Mouse (Mus musculus) thymus, adult 2 months (tissue): Measurements from ENCODE around the gene Bag5. TPM values are rescaled to one million over a fixed set of nuclear protein-coding genes. Genes with fewer than 3 reads are reported as not detected.
A peak's percentile ranks its signal among the peaks of the same experiment; 100 is the strongest.

Source experiments
- DNase-seq: peaks from one replicate; pipeline ENCODE4 v3.0.0; 2021
- H3K27ac ChIP-seq: fragments of 200-500 bp; 2 replicates; pipeline ENCODE4 v1.5.1; 2012; ENCODE audit warnings: low read length, control low read depth; ENCODE audit not compliant: control insufficient read depth, insufficient read depth
- H3K27me3 ChIP-seq: fragments of 200-500 bp; 2 replicates; pipeline ENCODE4 v1.6.1; 2012; ENCODE audit warnings: mild to moderate bottlenecking, low read length, moderate library complexity, mixed read lengths; ENCODE audit not compliant: control insufficient read depth, insufficient read depth
- H3K36me3 ChIP-seq: fragments of 200-500 bp; 2 replicates; pipeline ENCODE4 v1.6.1; 2012; ENCODE audit warnings: mild to moderate bottlenecking, low read length, moderate library complexity; ENCODE audit not compliant: control insufficient read depth, insufficient read depth
- H3K4me1 ChIP-seq: fragments of 200-500 bp; replicated peaks from 2 replicates; pipeline ENCODE4 v1.6.1; 2012; ENCODE audit warnings: low read length; ENCODE audit not compliant: control insufficient read depth, insufficient read depth
- H3K4me3 ChIP-seq: fragments of 200-500 bp; 2 replicates; pipeline ENCODE4 v1.5.1; 2012; ENCODE audit warnings: mild to moderate bottlenecking, low read length, control low read depth, moderate library complexity; ENCODE audit not compliant: control insufficient read depth, insufficient read depth
- CTCF ChIP-seq: fragments of 200-500 bp; IDR thresholded peaks from 2 replicates; pipeline ENCODE4 v1.5.1; 2012; ENCODE audit warnings: mild to moderate bottlenecking, control low read depth, low read length, moderate library complexity, borderline replicate concordance; ENCODE audit not compliant: control insufficient read depth, poor library complexity, insufficient read depth; ENCODE audit errors: extremely low read depth
- POLR2A ChIP-seq: fragments of 200-500 bp; IDR thresholded peaks from 2 replicates; pipeline ENCODE4 v1.6.1; 2012; ENCODE audit warnings: mild to moderate bottlenecking, low read length, control low read depth, moderate library complexity; ENCODE audit not compliant: control insufficient read depth, poor library complexity, insufficient read depth; ENCODE audit errors: extremely low read depth
- WGBS: fragments of 180-500 bp; shearing (Covaris S2); methylation state at CpG from one replicate; pipeline ENCODE4 v1.1.7; 2018; 5-methylcytosine and 5-hydroxymethylcytosine counted together
- polyA plus RNA-seq: library from polyadenylated mRNA; depleted of rRNA; stranded (reverse); fragments of >200 nt; gene quantifications from 2 replicates; pipeline ENCODE4 v1.2.3, GENCODE M21; 2012

The Bag5 gene
- polyA plus RNA-seq, 1 experiment, result 12.8 TPM

DNA sequence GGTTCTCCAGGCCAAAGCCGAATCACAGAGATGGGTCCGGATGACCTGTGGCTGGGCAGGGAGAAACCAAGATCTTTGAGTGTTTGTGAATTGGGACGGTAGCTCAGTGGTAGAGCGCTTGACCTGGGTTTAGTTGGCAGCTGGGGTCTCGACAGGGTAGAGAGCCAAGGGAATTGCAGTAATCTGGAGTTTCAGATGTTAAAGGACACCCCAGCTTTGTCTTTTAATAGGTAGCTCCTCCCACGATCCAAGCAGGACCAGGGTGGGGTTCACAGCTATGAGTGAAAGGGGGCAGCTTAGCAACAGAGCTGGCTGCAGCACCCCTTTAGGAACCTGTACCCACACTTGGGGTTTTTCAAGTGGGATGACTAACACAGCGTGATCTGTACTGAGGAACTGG lies 34.4 kb upstream of the Bag5 start:
- peaks cover 29% of the 10 kb centered on the region for H3K4me1 ChIP-seq
- H3K36me3 ChIP-seq, result no peaks in the 10 kb centered on the region
- WGBS, result 97% methylated on average over 7 of the region's 7 CpGs
- TF ChIP-seq POLR2A (no peak), CTCF (no peak)
- no peak overlapping the region for H3K4me3 ChIP-seq
- no peaks in the 10 kb centered on the region for H3K27me3 ChIP-seq
- no peak overlapping the region for H3K27ac ChIP-seq
- DNase-seq, result no peak

GRCm38 (mm10) chr12:111746091-111746490 lies 33.0 kb upstream of the Bag5 start:
- no peak overlapping the region for H3K4me3 ChIP-seq
- H3K36me3 ChIP-seq, result no peaks in the 10 kb centered on the region
- 42% methylated on average over 5 of the region's 5 CpGs for WGBS
- H3K27me3 ChIP-seq, result no peaks in the 10 kb centered on the region
- peak; percentile 59 for DNase-seq
- no peak for TF ChIP-seq CTCF
- TF ChIP-seq POLR2A, result no peak
- peaks cover 29% of the 10 kb centered on the region for H3K4me1 ChIP-seq
- no peak overlapping the region for H3K27ac ChIP-seq

- DNase-seq, result no peak
- Histone ChIP-seq H3K4me3 (no peak overlapping the region), H3K27me3 (no peaks in the 10 kb centered on the region), H3K36me3 (no peaks in the 10 kb centered on the region), H3K4me1 (peaks cover 29% of the 10 kb centered on the region), H3K27ac (no peak overlapping the region)
- 76% methylated on average over 6 of the region's 6 CpGs for WGBS
- TF ChIP-seq CTCF, result no peak
These were observed 32.2 kb upstream of the Bag5 start for GRCm38 (mm10) chr12:111745274-111745673.

GRCm38 (mm10) chr12:111743981-111744423 lies 30.9 kb upstream of the Bag5 start:
- Histone ChIP-seq H3K27ac (no peak overlapping the region), H3K27me3 (no peaks in the 10 kb centered on the region), H3K36me3 (no peaks in the 10 kb centered on the region), H3K4me3 (no peak overlapping the region), H3K4me1 (peaks cover 29% of the 10 kb centered on the region)
- 40% methylated on average over 11 of the region's 11 CpGs for WGBS
- no peak for TF ChIP-seq POLR2A
- TF ChIP-seq CTCF, result no peak
- DNase-seq, result peak; percentile 12

DNA sequence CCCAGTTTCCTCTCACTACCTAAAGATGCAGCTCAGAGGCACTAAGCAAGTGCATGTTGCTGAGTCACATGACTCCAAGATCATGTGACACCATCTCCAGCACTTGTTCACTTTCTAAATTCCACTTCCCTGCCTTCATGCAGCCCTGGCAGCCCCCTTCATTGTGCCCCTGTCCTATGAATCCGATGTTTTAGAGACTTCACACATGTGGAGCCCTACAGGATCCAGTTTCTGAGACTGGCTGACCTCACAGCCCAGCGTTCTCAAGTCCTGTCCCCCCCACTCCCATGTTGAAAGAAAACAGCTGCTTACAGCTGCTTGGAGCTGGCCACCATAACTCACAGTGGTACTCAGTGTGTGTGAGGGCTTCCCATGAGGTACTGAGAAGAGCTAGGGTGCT lies 30.4 kb upstream of the Bag5 start:
- no peak for DNase-seq
- Histone ChIP-seq H3K27me3 (no peaks in the 10 kb centered on the region), H3K4me3 (no peak overlapping the region), H3K27ac (0 out of 2 replicates have a peak overlapping the region, but pooled peaks have one; percentile 28), H3K4me1 (peaks cover 29% of the 10 kb centered on the region), H3K36me3 (no peaks in the 10 kb centered on the region)
- TF ChIP-seq POLR2A (no peak), CTCF (no peak)
- 90% methylated on average over 2 of the region's 2 CpGs for WGBS

- Histone ChIP-seq H3K4me3 (no peak overlapping the region), H3K27ac (no peak overlapping the region), H3K27me3 (no peaks in the 10 kb centered on the region), H3K36me3 (no peaks in the 10 kb centered on the region), H3K4me1 (peaks cover 25% of the 10 kb centered on the region)
- 90% methylated on average over 8 of the region's 8 CpGs for WGBS
- TF ChIP-seq CTCF (no peak), POLR2A (no peak)
- no peak for DNase-seq
These were observed 28.3 kb upstream of the Bag5 start for GRCm38 (mm10) chr12:111741338-111741737.

DNA sequence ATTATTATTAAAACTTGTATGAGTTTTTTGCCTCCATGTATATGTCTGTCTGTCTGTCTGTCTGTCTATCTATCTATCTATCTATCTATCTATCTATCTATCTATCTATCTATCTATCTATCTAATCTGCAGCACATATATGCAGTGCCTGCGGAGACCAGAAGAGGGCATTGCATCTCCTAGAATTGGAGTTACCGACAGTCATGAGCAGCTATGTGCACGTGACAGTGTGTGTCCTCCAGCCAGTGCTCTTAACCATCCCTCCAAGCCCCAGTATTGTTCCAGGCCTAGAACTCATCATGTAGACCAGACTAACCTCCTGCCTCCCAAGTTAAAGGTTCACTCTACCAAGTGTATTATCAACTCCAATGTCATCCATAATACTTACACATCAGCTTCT lies 25.7 kb upstream of the Bag5 start:
- 45% methylated on average over 3 of the region's 3 CpGs for WGBS
- TF ChIP-seq CTCF (no peak), POLR2A (no peak)
- DNase-seq, result peak; percentile 44

More for the DNA sequence above, 25.7 kb upstream of the Bag5 start:
- Histone ChIP-seq H3K27me3 (no peaks in the 10 kb centered on the region), H3K36me3 (no peaks in the 10 kb centered on the region), H3K4me1 (0 out of 2 replicates have a peak, but pooled peaks cover 3% of the 10 kb centered on the region), H3K27ac (no peak overlapping the region), H3K4me3 (no peak overlapping the region)
